Mouse (Mus musculus): ENCODE measurements at regions not wholly inside any gene's neighbourhood (a gene's known extent, or its start where the extent isn't known, plus 50 kb on each side); places are given as distances from the start of the nearest gene placed in this dataset.

- ATAC-seq (ENCODE audit: low FRiP score, low TSS enrichment) (no peak), DNase-seq (no peak)
- Histone ChIP-seq H3K4me1 (ENCODE audit: control insufficient read depth, insufficient read depth, low read length) (no peaks in the 10 kb centered on the region), H3K27me3 (ENCODE audit: control insufficient read depth, insufficient read depth, low read length) (no peaks in the 10 kb centered on the region), H3K4me2 (ENCODE audit: low read length) (no peak overlapping the region), H3K27ac (replicated peaks; ENCODE audit: low read depth, low read length) (no peak overlapping the region), H3K9me3 (ENCODE audit: control insufficient read depth, low read length) (no peaks in the 10 kb centered on the region), H3K4me3 (replicated peaks; ENCODE audit: low read depth, low read length) (no peak overlapping the region), H3K36me3 (ENCODE audit: control insufficient read depth, insufficient read depth, low read length) (no peaks in the 10 kb centered on the region), H3K9ac (replicated peaks; ENCODE audit: low read length) (no peak overlapping the region)
- WGBS, result 62% methylated on average over 14 of the region's 14 CpGs
Observed at GRCm38 (mm10) chr2:168831740-168832139, 64.0 kb upstream of the Sall4 start.

- H3K4me3 ChIP-seq (replicated peaks; ENCODE audit: low read depth, low read length), result no peak overlapping the region
- no peak overlapping the region for H3K9ac ChIP-seq (replicated peaks; ENCODE audit: low read length)
- ATAC-seq (ENCODE audit: low FRiP score, low TSS enrichment) (no peak), DNase-seq (no peak)
- WGBS, result 77% methylated on average over 10 of the region's 10 CpGs
- no peaks in the 10 kb centered on the region for H3K9me3 ChIP-seq (ENCODE audit: control insufficient read depth, low read length)
- no peaks in the 10 kb centered on the region for H3K4me1 ChIP-seq (ENCODE audit: control insufficient read depth, insufficient read depth, low read length)
- H3K36me3 ChIP-seq (ENCODE audit: control insufficient read depth, insufficient read depth, low read length), result no peaks in the 10 kb centered on the region
- H3K4me2 ChIP-seq (ENCODE audit: low read length), result no peak overlapping the region
- no peak overlapping the region for H3K27ac ChIP-seq (replicated peaks; ENCODE audit: low read depth, low read length)
- H3K27me3 ChIP-seq (ENCODE audit: control insufficient read depth, insufficient read depth, low read length), result no peaks in the 10 kb centered on the region
Observed at GRCm38 (mm10) chr2:168820648-168821047, 52.9 kb upstream of the Sall4 start.

Measured in midbrain, embryonic 14.5 days (tissue).